32 mouse cellular contexts compared by ENCODE assay signal in genomic region chr9:108388601-108389000, GRCm38 (mm10). TPM values are rescaled to one million over a fixed set of nuclear protein-coding genes. Genes with fewer than 3 reads are reported as not detected.
DNase-seq lines count a peak whose midpoint lies in the region; ATAC-seq and TF ChIP-seq lines count a peak whose summit lies in the region.
"Had no signal": no experiment of that assay in that cellular context is flagged by ENCODE, and none has a peak within 500 bp of the region (broad histone marks: within the 10 kb centered on the region; RNA-seq: fewer than 3 reads in every experiment).

No protein-coding gene starts in this region.

- WGBS in kidney, embryonic 16.5 days, result 90% methylated on average over 10 of the region's 10 CpGs

- H3K9ac ChIP-seq in kidney, embryonic 16.5 days (replicated peaks; ENCODE audit: low read length), result no peak overlapping the region
- H3K9ac ChIP-seq: forebrain, embryonic 13.5 days; heart, embryonic 12.5 days; heart, embryonic 15.5 days; hindbrain, embryonic 13.5 days had no signal

- no peak for ATAC-seq in kidney, embryonic 16.5 days (ENCODE audit: low FRiP score, low TSS enrichment)
- ATAC-seq: forebrain, embryonic 13.5 days; forebrain, embryonic 16.5 days; hindbrain, embryonic 16.5 days; Patski had no signal

- no peaks in the 10 kb centered on the region for H3K4me1 ChIP-seq in kidney, embryonic 16.5 days (ENCODE audit: insufficient read depth, low read length)
- H3K4me1 ChIP-seq: forebrain, embryonic 13.5 days; heart, embryonic 12.5 days; heart, embryonic 15.5 days; hindbrain, embryonic 13.5 days had no signal

- no peaks in the 10 kb centered on the region for H3K27me3 ChIP-seq in kidney, embryonic 16.5 days (ENCODE audit: insufficient read depth, low read length)
- H3K27me3 ChIP-seq: CH12.LX; forebrain, embryonic 13.5 days; heart, embryonic 12.5 days; heart, embryonic 15.5 days; hindbrain, embryonic 13.5 days; Patski had no signal

- peaks cover 80% of the 10 kb centered on the region for H3K36me3 ChIP-seq in kidney, embryonic 16.5 days (ENCODE audit: insufficient read depth, low read length)

- H3K4me2 ChIP-seq in kidney, embryonic 16.5 days (replicated peaks; ENCODE audit: low read depth, low read length), result no peak overlapping the region
- H3K4me2 ChIP-seq: forebrain, embryonic 13.5 days; heart, embryonic 12.5 days; heart, embryonic 15.5 days; hindbrain, embryonic 13.5 days had no signal

- TF ChIP-seq CTCF in layer of hippocampus, adult 2 months (conservative IDR thresholded peaks at IDR 0.05), result no peak

- H3K27ac ChIP-seq in kidney, embryonic 16.5 days (ENCODE audit: low read length), result no peak overlapping the region
- peak overlapping the region; percentile 15 for H3K27ac ChIP-seq in layer of hippocampus, adult 2 months
- H3K27ac ChIP-seq: forebrain, embryonic 10.5 days; forebrain, embryonic 13.5 days; heart, embryonic 15.5 days; hindbrain, embryonic 10.5 days; hindbrain, embryonic 13.5 days had no signal

- peak; percentile 17 for DNase-seq in kidney, adult 11 months
- no peak for DNase-seq in kidney, postnatal 14 days
- DNase-seq in kidney, adult 8-10 months, result peak; percentile 25 to 29
- no peak for DNase-seq in layer of hippocampus, adult 2 months (ENCODE audit: low spot score in 2 of 2)
- no peak for DNase-seq in layer of hippocampus, postnatal 10 days (ENCODE audit: low spot score in 2 of 2)
- DNase-seq: adrenal gland, postnatal 10 days; adrenal gland, postnatal 36 days; B cell, adult 2 months; cerebellum, adult 18-20 months; cerebellum, adult 9-10 months; cerebellum, postnatal 14 days; gastrocnemius, postnatal 25 days; heart, adult 18-20 months; heart, postnatal 10 days; heart, postnatal 36 days had no signal

- no peak overlapping the region for H3K4me3 ChIP-seq in kidney, embryonic 16.5 days (ENCODE audit: low read length)
- H3K4me3 ChIP-seq in layer of hippocampus, adult 2 months, result no peak overlapping the region
- H3K4me3 ChIP-seq: forebrain, embryonic 10.5 days; forebrain, embryonic 13.5 days; heart, embryonic 12.5 days; heart, embryonic 15.5 days; hindbrain, embryonic 10.5 days; hindbrain, embryonic 13.5 days had no signal

- H3K9me3 ChIP-seq in kidney, embryonic 16.5 days (ENCODE audit: low read length), result no peaks in the 10 kb centered on the region
- H3K9me3 ChIP-seq: forebrain, embryonic 10.5 days; forebrain, embryonic 13.5 days; G1E; heart, embryonic 12.5 days; heart, embryonic 15.5 days; hindbrain, embryonic 10.5 days; hindbrain, embryonic 13.5 days had no signal

RNA-seq across cellular contexts. Expression of gene 1700102P08Rik, which starts 4.0 kb away (rescaled TPM):
- 0.62 and 1.2 TPM in 2 replicates for polyA plus RNA-seq in kidney, embryonic 16.5 days (2015; fragmentation: Nextera tagmentation; extraction: Ambion mirVana)
- 1 to 10 TPM; 2.3 to 3.3 TPM for total RNA-seq in layer of hippocampus, adult 2 months (2021)
- 1 to 10 TPM; 1.9 to 2.5 TPM for total RNA-seq in layer of hippocampus, postnatal 10 days (2021)

RNA-seq across cellular contexts. Expression of gene Ccdc36, which starts 39.7 kb away (rescaled TPM):
- polyA plus RNA-seq in kidney, embryonic 16.5 days (2015; fragmentation: Nextera tagmentation; extraction: Ambion mirVana), result 1.5 and 1.7 TPM in 2 replicates
- total RNA-seq in layer of hippocampus, adult 2 months (2021), result under 1 TPM in 1 of 2 experiments, not detected in 1; 0.15 TPM
- total RNA-seq in layer of hippocampus, postnatal 10 days (2021), result under 1 TPM; 0.11 to 0.23 TPM
- total RNA-seq: adrenal gland, adult 18-20 months; adrenal gland, postnatal 10 days; adrenal gland, postnatal 36 days; gastrocnemius, adult 8-10 months; gastrocnemius, postnatal 25 days; heart, adult 18-20 months; heart, postnatal 10 days; heart, postnatal 36 days had no signal
- polyA plus RNA-seq: G1E, Patski had no signal

RNA-seq across cellular contexts. Expression of gene Usp4, which starts 40.9 kb away (rescaled TPM):
- 113 and 119 TPM in 2 replicates for polyA plus RNA-seq in kidney, embryonic 16.5 days (2015; fragmentation: Nextera tagmentation; extraction: Ambion mirVana)
- total RNA-seq in layer of hippocampus, adult 2 months (2021), result 100 to 1,000 TPM; 106 to 112 TPM
- total RNA-seq in layer of hippocampus, postnatal 10 days (2021), result 100 to 1,000 TPM; 121 to 132 TPM

RNA-seq across cellular contexts. Expression of gene BC048562, which starts 47.7 kb away (rescaled TPM):
- not detected in 2 replicates for polyA plus RNA-seq in kidney, embryonic 16.5 days (2015; fragmentation: Nextera tagmentation; extraction: Ambion mirVana)
- not detected for total RNA-seq in layer of hippocampus, adult 2 months (2021)
- total RNA-seq in layer of hippocampus, postnatal 10 days (2021), result not detected
- total RNA-seq: adrenal gland, adult 18-20 months; adrenal gland, postnatal 10 days; adrenal gland, postnatal 36 days; CH12.LX; gastrocnemius, adult 8-10 months; gastrocnemius, postnatal 25 days; heart, adult 18-20 months; heart, postnatal 10 days; heart, postnatal 36 days had no signal
- polyA plus RNA-seq: embryonic facial prominence, embryonic 11.5 days; embryonic facial prominence, embryonic 14.5 days; forebrain, embryonic 10.5 days; forebrain, embryonic 13.5 days; forebrain, embryonic 16.5 days; gonadal fat pad, adult 2 months; heart, embryonic 12.5 days; heart, embryonic 15.5 days; hindbrain, embryonic 10.5 days; hindbrain, embryonic 13.5 days; hindbrain, embryonic 16.5 days; Patski had no signal

RNA-seq across cellular contexts. Expression of gene Gpx1, which starts 49.9 kb away (rescaled TPM):
- polyA plus RNA-seq in kidney, embryonic 16.5 days (2015; fragmentation: Nextera tagmentation; extraction: Ambion mirVana), result 686 and 695 TPM in 2 replicates
- 10 to 100 TPM; 62.2 to 64.1 TPM for total RNA-seq in layer of hippocampus, adult 2 months (2021)
- 10 to 100 TPM; 63.6 to 67.8 TPM for total RNA-seq in layer of hippocampus, postnatal 10 days (2021)

Comparison
In these comparisons a context has a peak if more than half of its experiments do, and no peak if none do; other contexts are left out.
1. DNase-seq: peak in kidney, adult 11 months (single experiment) and kidney, adult 8-10 months (2 of 2); none in kidney, postnatal 14 days (single experiment), layer of hippocampus, adult 2 months (0 of 2) and layer of hippocampus, postnatal 10 days (0 of 2).